Mouse (Mus musculus): Measurements from ENCODE around the gene Igf2bp2.

GRCm38 (mm10) chr16:22177999-22178398 lies 14.9 kb upstream of the Igf2bp2 start:
- TF ChIP-seq CTCF (IDR thresholded peaks at IDR 0.05; ENCODE audit: low read depth, low read length) (no peak), POLR2A (IDR thresholded peaks at IDR 0.05; ENCODE audit: extremely low read depth, insufficient read depth, low read length) (no peak)
